Mouse (Mus musculus): ENCODE measurements around the gene Atp1b2. TPM values are rescaled to one million over a fixed set of nuclear protein-coding genes. Genes with fewer than 3 reads are reported as not detected.

The Atp1b2 gene
- polyA plus RNA-seq, 1 experiment from 2014 or later, result 6.9 TPM

- Histone ChIP-seq H3K4me3 (ENCODE audit: low read depth, low read length) (no peak overlapping the region), H3K27ac (ENCODE audit: low read depth) (no peak overlapping the region), H3K36me3 (ENCODE audit: insufficient read depth) (peaks cover 47% of the 10 kb centered on the region), H3K27me3 (ENCODE audit: insufficient read depth, low read length) (no peaks in the 10 kb centered on the region), H3K9ac (no peak overlapping the region), H3K4me1 (ENCODE audit: insufficient read depth) (peaks cover 3% of the 10 kb centered on the region; the same call in 1 of the 2 replicates), H3K9me3 (ENCODE audit: low read depth, low read length) (no peaks in the 10 kb centered on the region), H3K4me2 (no peak overlapping the region)
- WGBS, result 53% methylated on average over 3 of the region's 3 CpGs
- TF ChIP-seq CTCF (IDR thresholded peaks at IDR 0.05; ENCODE audit: low read depth), result no peak
- DNase-seq (peak; percentile 38), ATAC-seq (ENCODE audit: insufficient read depth) (no peak)
Measured at GRCm38 (mm10) chr11:69564391-69564790, 41.4 kb downstream of the Atp1b2 start.

- no peaks in the 10 kb centered on the region for H3K27me3 ChIP-seq (ENCODE audit: insufficient read depth, low read length)
- DNase-seq (no peak), ATAC-seq (ENCODE audit: insufficient read depth) (no peak)
- WGBS, result 74% methylated on average over 13 of the region's 13 CpGs
- H3K4me1 ChIP-seq (ENCODE audit: insufficient read depth), result peaks cover 9% of the 10 kb centered on the region; the same call in 1 of the 2 replicates
- H3K9me3 ChIP-seq (ENCODE audit: low read depth, low read length), result no peaks in the 10 kb centered on the region
- H3K27ac ChIP-seq (ENCODE audit: low read depth), result no peak overlapping the region
- no peak overlapping the region for H3K4me2 ChIP-seq
- no peak for TF ChIP-seq CTCF (IDR thresholded peaks at IDR 0.05; ENCODE audit: low read depth)
- peaks cover 46% of the 10 kb centered on the region for H3K36me3 ChIP-seq (ENCODE audit: insufficient read depth)
- H3K4me3 ChIP-seq (ENCODE audit: low read depth, low read length), result no peak overlapping the region
- no peak overlapping the region for H3K9ac ChIP-seq
Measured at GRCm38 (mm10) chr11:69563373-69563772, 42.4 kb downstream of the Atp1b2 start.

GRCm38 (mm10) chr11:69560896-69561854 is 44.6 kb downstream of the Atp1b2 start:
- ATAC-seq (ENCODE audit: insufficient read depth) (no peak), DNase-seq (peak; percentile 24)
- Histone ChIP-seq H3K4me1 (ENCODE audit: insufficient read depth) (peaks cover 9% of the 10 kb centered on the region; the same call in 1 of the 2 replicates), H3K36me3 (ENCODE audit: insufficient read depth) (peaks cover 37% of the 10 kb centered on the region), H3K27me3 (ENCODE audit: insufficient read depth, low read length) (no peaks in the 10 kb centered on the region), H3K9me3 (ENCODE audit: low read depth, low read length) (no peaks in the 10 kb centered on the region), H3K9ac (peak overlapping the region; percentile 85; the same call in 1 of the 2 replicates), H3K4me3 (ENCODE audit: low read depth, low read length) (no peak overlapping the region), H3K27ac (ENCODE audit: low read depth) (no peak overlapping the region), H3K4me2 (peak overlapping the region; percentile 99)
- 26% methylated on average over 16 of the region's 16 CpGs for WGBS
- TF ChIP-seq CTCF (IDR thresholded peaks at IDR 0.05; ENCODE audit: low read depth), result no peak

GRCm38 (mm10) chr11:69559851-69560765 is 45.6 kb downstream of the Atp1b2 start, which contains the start of gene Efnb3:
Gene Efnb3, minus strand, starts transcription at chr11:69560205.
- peak within 1 kb of the TSS; percentile 99 for H3K4me2 ChIP-seq
- H3K27me3 ChIP-seq (ENCODE audit: insufficient read depth, low read length), result no peaks in the 10 kb centered on the region
- under 1% methylated on average over 58 of the region's 59 CpGs for WGBS
- no peak within 1 kb of the TSS; the same call in 1 of the 2 replicates for H3K27ac ChIP-seq (ENCODE audit: low read depth)
- no peak for TF ChIP-seq CTCF (IDR thresholded peaks at IDR 0.05; ENCODE audit: low read depth)
- H3K4me3 ChIP-seq (ENCODE audit: low read depth, low read length), result peak within 1 kb of the TSS; percentile 59
- H3K9ac ChIP-seq, result peak within 1 kb of the TSS; percentile 85
- ATAC-seq (ENCODE audit: insufficient read depth) (peak; percentile 50), DNase-seq (peak; percentile 76)
- peaks cover 29% of the 10 kb centered on the region for H3K36me3 ChIP-seq (ENCODE audit: insufficient read depth)
- peaks cover 9% of the 10 kb centered on the region; the same call in 1 of the 2 replicates for H3K4me1 ChIP-seq (ENCODE audit: insufficient read depth)
- no peaks in the 10 kb centered on the region for H3K9me3 ChIP-seq (ENCODE audit: low read depth, low read length)

- Histone ChIP-seq H3K4me2 (peak overlapping the region; percentile 99), H3K27me3 (ENCODE audit: insufficient read depth, low read length) (no peaks in the 10 kb centered on the region), H3K4me1 (ENCODE audit: insufficient read depth) (peaks cover 9% of the 10 kb centered on the region; the same call in 1 of the 2 replicates), H3K9ac (peak overlapping the region; percentile 85), H3K9me3 (ENCODE audit: low read depth, low read length) (no peaks in the 10 kb centered on the region), H3K27ac (ENCODE audit: low read depth) (no peak overlapping the region), H3K36me3 (ENCODE audit: insufficient read depth) (peaks cover 24% of the 10 kb centered on the region), H3K4me3 (ENCODE audit: low read depth, low read length) (peak overlapping the region; percentile 59)
- DNase-seq (no peak), ATAC-seq (ENCODE audit: insufficient read depth) (no peak)
- WGBS, result 7% methylated on average over 5 of the region's 5 CpGs
- TF ChIP-seq CTCF (IDR thresholded peaks at IDR 0.05; ENCODE audit: low read depth), result no peak
Measured at GRCm38 (mm10) chr11:69559183-69559582, 46.6 kb downstream of the Atp1b2 start.

GRCm38 (mm10) chr11:69558756-69559155 is 47.0 kb downstream of the Atp1b2 start:
- DNase-seq, result no peak
- no peak for ATAC-seq (ENCODE audit: insufficient read depth)
- 13% methylated on average over 6 of the region's 6 CpGs for WGBS
- Histone ChIP-seq H3K4me3 (ENCODE audit: low read depth, low read length) (peak overlapping the region; percentile 59), H3K27me3 (ENCODE audit: insufficient read depth, low read length) (no peaks in the 10 kb centered on the region), H3K27ac (ENCODE audit: low read depth) (no peak overlapping the region), H3K36me3 (ENCODE audit: insufficient read depth) (peaks cover 24% of the 10 kb centered on the region), H3K9me3 (ENCODE audit: low read depth, low read length) (no peaks in the 10 kb centered on the region), H3K4me1 (ENCODE audit: insufficient read depth) (peaks cover 9% of the 10 kb centered on the region; the same call in 1 of the 2 replicates), H3K9ac (peak overlapping the region; percentile 85; the same call in 1 of the 2 replicates), H3K4me2 (peak overlapping the region; percentile 99)
- TF ChIP-seq CTCF (IDR thresholded peaks at IDR 0.05; ENCODE audit: low read depth), result no peak
